Mouse (Mus musculus) sigmoid colon, adult 10 weeks (tissue): ENCODE data around the gene Chchd3. TPM values are rescaled to one million over a fixed set of nuclear protein-coding genes. Genes with fewer than 3 reads are reported as not detected.

ENCODE experiments used
- polyA plus RNA-seq: library from polyadenylated mRNA; stranded (reverse); fragments of 350-450 nt; fragmentation: Illumina TruSeq; extraction: RNeasy Lipid Tissue Mini Kit (QIAGEN cat#74804); gene quantifications from one replicate; pipeline ENCODE4 v1.2.3, GENCODE M21; 2014; ENCODE audit warnings: low read depth, low replicate concordance

Chchd3 gene
- polyA plus RNA-seq = 387 TPM

DNA sequence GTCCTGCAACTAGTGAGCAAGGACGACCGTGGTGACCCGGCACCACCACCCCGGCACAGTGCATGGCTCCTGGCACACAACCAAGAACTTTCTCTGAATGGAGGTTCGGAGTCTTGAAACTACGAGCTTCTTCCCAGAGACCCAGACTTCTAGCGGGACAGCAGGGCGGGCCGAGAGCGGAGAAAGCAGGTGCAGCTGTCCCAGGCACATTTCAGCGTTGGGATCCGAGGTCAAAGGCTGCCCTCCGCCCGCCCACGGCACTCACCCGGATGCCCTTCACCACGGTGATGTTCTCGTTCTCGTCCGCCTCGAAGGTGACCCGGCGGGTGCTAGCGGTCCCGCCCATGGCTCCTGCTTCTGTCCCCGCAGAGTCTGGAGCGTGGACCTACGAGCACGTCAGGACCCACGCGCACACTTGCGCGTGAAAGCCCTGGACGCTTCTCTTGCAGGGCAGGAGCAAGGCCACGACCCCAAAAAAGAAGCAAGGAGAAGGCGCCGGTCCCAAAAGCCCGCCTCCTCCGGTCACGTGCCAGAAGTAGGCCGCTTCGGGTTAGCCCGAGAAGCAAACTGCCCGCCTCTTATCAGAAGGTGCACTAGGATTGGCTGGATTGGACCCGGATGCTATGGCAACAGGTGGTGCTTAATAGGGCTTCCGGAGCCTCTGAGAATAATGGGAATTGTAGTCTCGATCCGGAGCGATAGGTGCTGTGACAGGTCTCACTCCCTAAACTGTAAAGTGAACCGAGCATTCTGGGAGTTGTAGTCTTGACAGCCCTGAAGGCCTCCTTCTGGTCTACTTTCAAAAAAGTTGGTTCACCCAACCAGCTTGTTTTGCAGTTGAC is at the start of gene Chchd3:
Chchd3 (minus strand) TSS at position 526 of the 842 bp plus-strand sequence.

Other genes starting within 250 kb of the Chchd3 start
- 16.4 TPM for gene Exoc4, start 188.8 kb upstream of the Chchd3 start, polyA plus RNA-seq